ENCODE assay signal across 1 mouse cellular context in genomic region chr11:4258657-4259082, GRCm38 (mm10).
TF ChIP-seq lines count a peak whose summit lies in the region.

No protein-coding gene starts in this region.

TF ChIP-seq in MEL, 35 proteins besides CTCF, POLR2A, EP300 and RAD21 (continued from another document):
- no peak for TF ChIP-seq NELFE (IDR thresholded peaks at IDR 0.05; ENCODE audit: low read depth, low read length)
- TF ChIP-seq ELF1 (IDR thresholded peaks at IDR 0.05; ENCODE audit: low read depth, low read length): peak; percentile 57; the same call in 1 of the 2 replicates
- no peak for TF ChIP-seq ZMIZ1 (IDR thresholded peaks at IDR 0.05; ENCODE audit: low read depth, low read length)
- TF ChIP-seq MAZ (IDR thresholded peaks at IDR 0.05; ENCODE audit: low read depth, low read length): 0 out of 2 replicates have a peak, but pooled peaks have one; percentile 66
- TF ChIP-seq MAX (IDR thresholded peaks at IDR 0.05; ENCODE audit: low read length): no peak
- no peak for TF ChIP-seq TAL1 (IDR thresholded peaks at IDR 0.05; ENCODE audit: low read length)
- no peak for TF ChIP-seq GABPA (IDR thresholded peaks at IDR 0.05; ENCODE audit: low read depth, low read length)
- TF ChIP-seq MXI1 (IDR thresholded peaks at IDR 0.05; ENCODE audit: low read depth, low read length): peak; percentile 57; the same call in 1 of the 2 replicates
- peak; percentile 6; the same call in 1 of the 2 replicates for TF ChIP-seq RCOR1 (IDR thresholded peaks at IDR 0.05; ENCODE audit: low read depth, low read length)
- no peak for TF ChIP-seq USF1 (IDR thresholded peaks at IDR 0.05; ENCODE audit: low read depth, low read length)
- TF ChIP-seq GATA1 (IDR thresholded peaks at IDR 0.05; ENCODE audit: low read depth, low read length): no peak
- no peak for TF ChIP-seq POLR2AphosphoS5 (IDR thresholded peaks at IDR 0.05; ENCODE audit: borderline replicate concordance, low read depth, low read length)
TF ChIP-seq in MEL: peak in this region for 10.
